Mouse (Mus musculus): ENCODE data around the gene Vmn1r118.
"Not testable (repeated sequence)": the region's sequence is repeated elsewhere in the genome, so short reads cannot be mapped to it uniquely, and the experiment has no call there.

- TF ChIP-seq GATA1 (IDR thresholded peaks at IDR 0.05; ENCODE audit: borderline replicate concordance, low read length); FLI1 (IDR thresholded peaks at IDR 0.05; ENCODE audit: low read length): not testable (repeated sequence)
These were observed at the start of gene Vmn1r118 for GRCm38 (mm10) chr7:20912247-20912646.
